Mouse (Mus musculus): ENCODE measurements around the gene Vsig1.

DNA sequence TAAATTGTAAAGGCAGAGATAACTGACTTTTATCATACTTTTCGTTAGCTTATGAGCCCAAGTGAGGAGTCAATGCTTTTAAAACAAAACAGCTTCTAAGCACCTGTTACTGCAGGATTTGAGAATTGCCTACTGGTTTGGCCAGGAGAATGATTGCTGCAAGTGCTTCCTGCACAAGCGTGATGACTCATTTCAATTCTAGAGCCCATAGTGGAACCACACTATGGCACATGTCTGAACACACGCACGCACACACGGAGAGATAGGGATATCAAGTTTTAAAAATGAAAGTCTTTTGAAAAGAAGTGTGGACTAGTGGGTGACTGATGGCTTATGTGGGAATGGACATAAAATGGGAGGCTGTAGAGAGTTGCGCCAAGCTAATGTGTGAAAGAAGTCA, 44.6 kb upstream of the Vsig1 start:
- TF ChIP-seq CTCF (IDR thresholded peaks at IDR 0.05; ENCODE audit: low read depth, low read length) (no peak), POLR2A (IDR thresholded peaks at IDR 0.05; ENCODE audit: extremely low read depth, insufficient read depth, low read length) (no peak)

Data from liver, adult 2 months (tissue).